Mouse (Mus musculus) cerebellum, postnatal 36 days (tissue): Measurements from ENCODE around the gene Hsd17b3.

ENCODE experiments used
- DNase-seq, 2 experiments: peaks; one replicate each; pipeline ENCODE4 v3.0.0; 2021 to 2022; ENCODE audit warnings: mixed read lengths in 2 of 2

Gene Hsd17b3

GRCm38 (mm10) chr13:64018586-64019141, 70.4 kb downstream of the Hsd17b3 start:
- no peak for DNase-seq

GRCm38 (mm10) chr13:64016048-64016447, 73.0 kb downstream of the Hsd17b3 start:
- no peak for DNase-seq

- DNase-seq = no peak
These were observed 77.9 kb downstream of the Hsd17b3 start for GRCm38 (mm10) chr13:64011157-64011556.
